Mouse (Mus musculus) C2C12 (cell line): ENCODE data around the gene Eef1a2. TPM values are rescaled to one million over a fixed set of nuclear protein-coding genes. Genes with fewer than 3 reads are reported as not detected.

ENCODE experiments used
- H3K27me3 ChIP-seq: one replicate; pipeline ENCODE4 v1.6.1; 2011; ENCODE audit not compliant: control insufficient read depth, insufficient read depth, insufficient read length
- H3K36me3 ChIP-seq: one replicate; pipeline ENCODE4 v1.6.1; 2011; ENCODE audit not compliant: control insufficient read depth, insufficient read depth
- H3K4me3 ChIP-seq: one replicate; pipeline ENCODE4 v1.5.1; 2011; ENCODE audit warnings: mild to moderate bottlenecking, control low read depth; ENCODE audit not compliant: poor library complexity, insufficient read depth, severe bottlenecking
- H3K79me2 ChIP-seq: one replicate; pipeline ENCODE4 v1.6.1; 2011; ENCODE audit not compliant: control insufficient read depth, insufficient read depth
- H3K79me3 ChIP-seq: one replicate; pipeline ENCODE4 v1.6.1; 2011; ENCODE audit warnings: low read depth, control low read depth
- H3ac ChIP-seq: one replicate; pipeline ENCODE3; 2011; ENCODE audit warnings: low read depth; ENCODE audit not compliant: control insufficient read depth, insufficient read length
- CEBPB ChIP-seq: IDR thresholded peaks from one replicate; pipeline ENCODE4 v1.6.1; 2011; ENCODE audit warnings: low read depth, mild to moderate bottlenecking, control low read depth, moderate library complexity
- CTCF ChIP-seq: IDR thresholded peaks from one replicate; pipeline ENCODE4 v1.5.1; 2011; ENCODE audit not compliant: control insufficient read depth, insufficient read depth, insufficient read length
- FOSL1 ChIP-seq: IDR thresholded peaks from one replicate; pipeline ENCODE4 v1.8.0; 2011; ENCODE audit warnings: mild to moderate bottlenecking, low read length; ENCODE audit not compliant: poor library complexity, insufficient read depth, severe bottlenecking
- MAX ChIP-seq: IDR thresholded peaks from one replicate; pipeline ENCODE4 v1.6.1; 2011; ENCODE audit warnings: mild to moderate bottlenecking, control low read depth
- MYOD1 ChIP-seq: IDR thresholded peaks from one replicate; pipeline ENCODE4 v1.6.1; 2011; ENCODE audit warnings: low read depth; ENCODE audit not compliant: control insufficient read depth, insufficient read length
- MYOG ChIP-seq: IDR thresholded peaks from one replicate; pipeline ENCODE4 v1.6.1; 2011; ENCODE audit not compliant: control insufficient read depth, insufficient read length; ENCODE audit errors: extremely low read depth
- USF1 ChIP-seq: IDR thresholded peaks from one replicate; pipeline ENCODE4 v1.6.1; 2011; ENCODE audit warnings: low read depth, mild to moderate bottlenecking, control low read depth, moderate library complexity
- polyA plus RNA-seq: library from polyadenylated mRNA; unstranded; fragments of >200 nt; fragmentation: generic; extraction: Trizol; gene quantifications from one replicate; pipeline ENCODE4 v1.2.1, GENCODE M21; 2012; ENCODE audit warnings: missing spikeins

Gene Eef1a2
- polyA plus RNA-seq, 1 experiment = 0.02 TPM

DNA sequence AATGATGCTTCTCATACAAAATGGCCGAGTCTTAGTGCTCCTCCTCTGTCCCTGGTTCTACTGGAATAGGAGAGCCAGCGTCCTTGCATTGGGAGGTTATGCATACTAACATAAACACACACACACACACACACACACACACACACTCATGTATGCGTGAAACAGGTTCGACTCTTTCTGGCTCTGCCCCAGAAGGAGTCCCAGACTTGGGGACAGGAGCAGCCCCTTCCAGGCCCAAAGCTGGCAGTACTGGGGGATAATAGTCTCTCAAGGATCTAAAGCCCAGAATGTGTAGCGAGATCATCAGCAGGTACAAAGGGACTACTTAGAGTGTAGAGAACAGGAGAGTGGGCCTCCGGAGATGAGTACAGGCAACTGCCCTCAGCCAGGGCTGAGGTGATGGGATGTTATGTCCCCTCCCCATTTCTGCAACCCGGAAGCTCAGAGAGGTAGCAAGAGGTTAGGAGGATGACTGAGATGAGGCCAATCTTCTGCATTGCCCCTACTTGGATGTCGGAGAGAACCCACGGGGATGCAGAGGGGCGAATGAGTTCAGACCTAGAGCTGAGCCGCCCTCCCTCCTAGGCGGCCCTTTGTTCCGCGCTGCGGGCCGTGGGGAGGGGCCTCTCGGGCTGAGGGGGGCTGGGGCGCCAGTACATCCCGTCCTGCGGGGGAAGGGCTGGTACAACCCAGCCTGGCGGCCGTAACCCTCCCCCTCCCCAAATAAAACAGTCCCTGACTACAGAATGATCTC is 22.8 kb downstream of the Eef1a2 start:
- TF ChIP-seq MAX (no peak), USF1 (no peak), MYOG (no peak), CTCF (no peak), MYOD1 (no peak), FOSL1 (no peak), CEBPB (no peak)
- Histone ChIP-seq H3K27me3 (peaks cover 21% of the 10 kb centered on the region), H3K79me3 (no peaks in the 10 kb centered on the region), H3K36me3 (no peaks in the 10 kb centered on the region), H3K4me3 (no peak overlapping the region), H3K79me2 (no peaks in the 10 kb centered on the region), H3ac (no peak overlapping the region)

GRCm38 (mm10) chr2:181130245-181130644 is 26.6 kb downstream of the Eef1a2 start:
- H3K4me3 ChIP-seq = no peak overlapping the region
- no peak overlapping the region for H3ac ChIP-seq
- H3K79me2 ChIP-seq = no peaks in the 10 kb centered on the region
- peaks cover 17% of the 10 kb centered on the region for H3K27me3 ChIP-seq
- no peaks in the 10 kb centered on the region for H3K79me3 ChIP-seq
- no peaks in the 10 kb centered on the region for H3K36me3 ChIP-seq
- no peak for TF ChIP-seq CTCF
- no peak for TF ChIP-seq USF1
- no peak for TF ChIP-seq MYOD1
- TF ChIP-seq FOSL1 = no peak
- TF ChIP-seq CEBPB = no peak
- TF ChIP-seq MAX = no peak
- TF ChIP-seq MYOG = no peak

- Histone ChIP-seq H3K36me3 (no peaks in the 10 kb centered on the region), H3K79me2 (no peaks in the 10 kb centered on the region), H3K79me3 (no peaks in the 10 kb centered on the region), H3K4me3 (no peak overlapping the region), H3K27me3 (peaks cover 4% of the 10 kb centered on the region), H3ac (no peak overlapping the region)
- TF ChIP-seq USF1 (no peak), CEBPB (no peak), FOSL1 (no peak), MYOG (no peak), MYOD1 (no peak), CTCF (no peak), MAX (no peak)
Measured at GRCm38 (mm10) chr2:181128963-181129362, 27.9 kb downstream of the Eef1a2 start.

GRCm38 (mm10) chr2:181127786-181128185 is 29.0 kb downstream of the Eef1a2 start:
- TF ChIP-seq MYOD1 = no peak
- no peak for TF ChIP-seq FOSL1
- no peak for TF ChIP-seq MYOG
- no peaks in the 10 kb centered on the region for H3K36me3 ChIP-seq
- H3K79me2 ChIP-seq = no peaks in the 10 kb centered on the region
- H3K27me3 ChIP-seq = no peaks in the 10 kb centered on the region
- H3ac ChIP-seq = no peak overlapping the region
- H3K79me3 ChIP-seq = no peaks in the 10 kb centered on the region
- no peak overlapping the region for H3K4me3 ChIP-seq

DNA sequence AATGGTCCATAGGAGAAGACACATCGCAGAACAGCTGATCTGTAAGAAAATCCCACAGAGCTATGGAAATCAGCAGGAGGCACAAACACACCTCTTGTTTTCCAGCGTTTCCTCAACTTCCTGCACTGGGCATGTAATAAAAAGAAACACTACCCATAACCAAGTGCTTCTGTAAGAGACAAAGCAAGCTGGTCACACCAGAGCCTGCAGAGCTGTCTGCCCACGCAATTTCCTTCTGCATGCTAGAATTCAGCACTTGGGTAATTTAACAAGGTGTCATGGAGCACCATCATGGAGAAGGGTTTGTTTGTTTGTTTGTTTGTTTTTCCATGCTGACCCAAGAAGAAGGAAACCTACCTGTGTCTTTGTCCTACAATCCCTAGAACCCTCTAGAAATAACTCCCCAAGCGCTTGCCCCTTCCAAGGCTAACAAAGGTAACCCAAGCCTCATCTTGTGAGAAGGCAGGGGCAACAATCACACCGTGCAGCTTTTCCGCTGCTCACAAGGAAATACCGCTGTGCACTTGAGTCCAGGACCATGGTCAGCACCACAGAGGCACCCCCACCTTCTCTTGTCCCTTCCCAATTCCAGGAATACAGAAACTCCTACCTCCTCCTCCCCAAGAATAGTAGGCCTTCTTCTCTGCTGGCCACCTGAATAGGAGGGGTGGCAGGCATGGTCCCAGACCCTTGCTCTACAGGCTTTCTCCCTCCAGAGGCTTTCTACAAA is 30.9 kb downstream of the Eef1a2 start:
- Histone ChIP-seq H3K27me3 (no peaks in the 10 kb centered on the region), H3K36me3 (no peaks in the 10 kb centered on the region), H3ac (no peak overlapping the region), H3K4me3 (no peak overlapping the region), H3K79me3 (no peaks in the 10 kb centered on the region), H3K79me2 (no peaks in the 10 kb centered on the region)
- TF ChIP-seq FOSL1 (no peak), MYOG (no peak), MYOD1 (no peak), CEBPB (no peak), CTCF (no peak), USF1 (no peak), MAX (no peak)

- no peak overlapping the region for H3K4me3 ChIP-seq
- H3K27me3 ChIP-seq = peaks cover 17% of the 10 kb centered on the region
- H3K79me3 ChIP-seq = no peaks in the 10 kb centered on the region
- TF ChIP-seq CTCF (no peak), MYOD1 (no peak), MYOG (no peak), CEBPB (no peak), FOSL1 (no peak), USF1 (no peak), MAX (no peak)
- no peak overlapping the region for H3ac ChIP-seq
- no peaks in the 10 kb centered on the region for H3K79me2 ChIP-seq
- H3K36me3 ChIP-seq = no peaks in the 10 kb centered on the region
Measured at GRCm38 (mm10) chr2:181122642-181123041, 34.2 kb downstream of the Eef1a2 start.
